Mouse (Mus musculus): ENCODE results near the gene Exoc6b.

DNA sequence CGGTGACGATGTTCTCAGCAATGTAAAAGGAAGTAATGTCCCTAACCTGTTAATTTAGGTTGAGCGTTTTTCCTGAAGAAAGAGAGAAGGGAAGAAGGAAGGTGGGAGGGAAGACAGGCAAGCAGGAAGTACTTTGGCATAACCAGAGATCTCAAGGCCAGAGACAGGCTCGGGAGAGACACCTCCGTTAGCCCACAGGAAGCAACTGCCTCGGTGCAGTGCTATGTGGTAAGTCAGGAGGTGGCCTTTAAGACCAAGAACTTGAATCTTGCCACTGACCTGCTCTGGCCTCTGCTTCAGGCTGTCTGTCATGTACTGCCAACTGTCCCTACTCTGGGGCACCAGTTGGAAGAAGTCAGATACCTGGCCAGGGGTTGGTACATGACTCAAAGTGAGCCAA lies 500.4 kb downstream of the Exoc6b start:
- TF ChIP-seq CTCF (IDR thresholded peaks at IDR 0.05; ENCODE audit: low read depth) (no peak), EP300 (optimal IDR thresholded peaks at IDR 0.05) (no peak)

Measured in stomach, postnatal 0 days (tissue).